Mouse (Mus musculus): ENCODE results near the gene Adam33. TPM values are rescaled to one million over a fixed set of nuclear protein-coding genes. Genes with fewer than 3 reads are reported as not detected.
"Not testable (repeated sequence)": the region's sequence is repeated elsewhere in the genome, so short reads cannot be mapped to it uniquely, and the experiment has no call there.

The Adam33 gene
- polyA plus RNA-seq, 1 experiment from 2014 or later, result 0.29 TPM

DNA sequence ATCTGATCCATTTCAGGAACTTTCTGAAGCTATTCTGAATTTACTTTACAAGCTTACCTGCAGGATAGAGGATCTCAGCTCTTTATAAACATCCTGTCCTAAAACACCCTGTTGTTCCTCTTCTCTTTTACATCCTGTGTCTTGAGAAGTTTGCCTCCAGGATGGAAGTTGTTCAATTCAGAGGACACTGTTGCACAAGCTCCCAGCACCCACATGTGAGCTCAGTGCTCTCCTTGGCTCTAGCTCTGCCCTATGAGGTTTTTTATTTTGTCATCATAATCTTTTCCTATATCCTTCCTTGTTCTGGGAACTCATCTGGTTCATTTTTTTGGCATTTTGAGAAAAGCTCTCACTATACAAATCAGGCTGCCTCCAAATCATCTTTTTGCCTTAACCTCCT, 26.9 kb downstream of the Adam33 start:
- peaks cover 46% of the 10 kb centered on the region for H3K27me3 ChIP-seq (ENCODE audit: insufficient read depth, poor library complexity, severe bottlenecking)
- no peak overlapping the region for H3K27ac ChIP-seq
- H3K4me1 ChIP-seq (replicated peaks), result peaks cover 20% of the 10 kb centered on the region
- no peaks in the 10 kb centered on the region for H3K36me3 ChIP-seq
- no peak for DNase-seq (ENCODE audit: low spot score)
- 0 out of 2 replicates have a peak, but pooled peaks cover 6% of the 10 kb centered on the region for H3K9me3 ChIP-seq
- no peak overlapping the region for H3K4me3 ChIP-seq

GRCm38 (mm10) chr2:131036343-131036742, 27.3 kb downstream of the Adam33 start:
- Histone ChIP-seq H3K27me3 (ENCODE audit: insufficient read depth, poor library complexity, severe bottlenecking) (peaks cover 42% of the 10 kb centered on the region), H3K4me1 (replicated peaks) (peaks cover 16% of the 10 kb centered on the region), H3K9me3 (0 out of 2 replicates have a peak, but pooled peaks cover 6% of the 10 kb centered on the region), H3K4me3 (no peak overlapping the region), H3K27ac (no peak overlapping the region), H3K36me3 (no peaks in the 10 kb centered on the region)
- DNase-seq (ENCODE audit: low spot score), result no peak
- WGBS, result 88% methylated on average over 2 of the region's 2 CpGs

- not testable (repeated sequence) for H3K27ac ChIP-seq; H3K9me3 ChIP-seq; H3K27me3 ChIP-seq (ENCODE audit: insufficient read depth, poor library complexity, severe bottlenecking); H3K4me3 ChIP-seq; H3K4me1 ChIP-seq (replicated peaks); H3K36me3 ChIP-seq; DNase-seq (ENCODE audit: low spot score)
- 73% methylated on average over 1 of the region's 1 CpGs for WGBS
Measured at GRCm38 (mm10) chr2:131031406-131031805, 32.2 kb downstream of the Adam33 start.

DNA sequence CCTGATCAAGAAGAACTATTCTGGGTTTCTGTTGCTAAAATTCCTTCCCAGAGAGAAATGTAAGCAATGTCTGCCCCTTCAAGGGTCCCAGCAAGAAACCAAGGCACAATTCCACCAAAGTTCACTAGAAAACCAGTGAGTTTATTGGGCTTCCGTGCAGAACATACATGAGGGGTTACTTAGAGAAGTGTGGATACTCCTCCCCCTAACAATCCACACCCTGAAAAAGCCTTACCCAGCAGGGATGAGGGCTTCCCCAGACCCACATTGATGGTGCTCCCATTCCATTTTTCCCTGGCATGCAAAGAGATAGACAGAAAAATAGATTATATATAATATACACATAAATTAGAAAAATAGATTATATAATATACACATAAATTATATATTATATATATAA, 32.6 kb downstream of the Adam33 start:
- WGBS, result 85% methylated on average over 1 of the region's 1 CpGs
- peaks cover 4% of the 10 kb centered on the region; the same call in 1 of the 2 replicates for H3K4me1 ChIP-seq (replicated peaks)
- H3K36me3 ChIP-seq, result peaks cover 14% of the 10 kb centered on the region
- no peaks in the 10 kb centered on the region for H3K27me3 ChIP-seq (ENCODE audit: insufficient read depth, poor library complexity, severe bottlenecking)
- H3K4me3 ChIP-seq, result no peak overlapping the region
- 0 out of 2 replicates have a peak, but pooled peaks cover 6% of the 10 kb centered on the region for H3K9me3 ChIP-seq
- DNase-seq (ENCODE audit: low spot score), result no peak
- no peak overlapping the region for H3K27ac ChIP-seq

DNA sequence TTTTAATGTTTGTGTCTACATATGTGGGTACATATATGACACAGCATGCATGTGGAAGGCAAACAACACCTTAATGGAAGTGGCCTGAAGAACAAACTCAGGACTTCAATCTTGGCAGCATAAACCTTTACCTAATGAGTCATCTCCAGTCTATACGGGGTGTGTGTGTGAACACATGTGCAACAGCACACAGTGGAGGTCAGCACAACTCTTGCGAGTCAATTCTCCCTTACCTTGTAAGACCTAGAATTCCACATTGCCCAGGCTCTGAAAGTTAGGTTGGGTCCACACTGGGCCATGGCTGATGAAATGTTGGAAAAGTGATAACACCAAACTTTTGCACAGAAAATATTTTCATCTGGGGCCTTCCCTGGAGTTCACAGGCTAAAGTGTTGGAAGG, 33.1 kb downstream of the Adam33 start:
- WGBS, result 95% methylated on average over 2 of the region's 2 CpGs
- Histone ChIP-seq H3K4me1 (replicated peaks) (peaks cover 4% of the 10 kb centered on the region; the same call in 1 of the 2 replicates), H3K9me3 (0 out of 2 replicates have a peak, but pooled peaks cover 6% of the 10 kb centered on the region), H3K27me3 (ENCODE audit: insufficient read depth, poor library complexity, severe bottlenecking) (no peaks in the 10 kb centered on the region), H3K27ac (no peak overlapping the region), H3K36me3 (peaks cover 18% of the 10 kb centered on the region), H3K4me3 (no peak overlapping the region)
- no peak for DNase-seq (ENCODE audit: low spot score)

DNA sequence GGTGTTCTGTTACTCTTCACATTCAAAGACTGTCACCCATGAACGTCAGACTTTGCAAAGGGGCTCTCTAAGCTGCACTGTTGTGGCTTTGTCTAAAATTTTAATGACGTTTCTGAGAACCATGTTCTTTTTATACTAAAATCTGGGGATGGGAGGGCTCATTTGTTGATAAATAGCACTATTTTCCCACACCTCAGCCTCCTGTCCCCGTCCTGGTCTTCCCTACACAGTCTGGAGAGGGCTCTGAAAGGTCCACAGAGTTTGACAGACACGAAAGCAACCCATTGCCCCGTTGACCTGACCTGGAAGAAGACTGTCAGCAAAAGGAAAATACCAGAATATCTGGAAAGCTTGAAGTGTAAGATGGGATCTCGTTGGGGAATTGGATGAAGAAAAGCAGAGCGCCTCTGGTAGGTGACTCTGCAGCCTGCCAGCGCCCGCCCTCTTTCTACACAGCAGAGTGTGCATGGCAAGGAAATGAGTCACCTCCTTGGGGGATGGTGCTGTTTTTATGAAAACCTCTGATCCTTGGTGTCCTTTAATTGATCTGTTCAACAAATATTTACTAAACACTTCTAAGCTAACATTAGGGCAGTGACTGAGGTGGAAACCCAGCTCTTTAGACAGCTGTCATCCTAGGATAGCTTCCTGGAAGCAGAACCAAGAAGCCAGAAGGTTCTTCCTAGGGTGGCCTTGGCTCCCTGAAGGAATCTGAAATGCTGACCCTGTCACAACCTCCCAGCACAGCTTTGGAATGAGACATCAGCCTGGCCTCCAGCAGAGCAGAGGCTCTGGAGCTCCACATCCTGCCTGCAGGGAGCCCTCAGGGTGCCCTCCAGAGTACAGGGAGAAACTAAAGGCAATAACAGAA, 34.3 kb downstream of the Adam33 start:
- Histone ChIP-seq H3K4me3 (no peak overlapping the region), H3K27ac (no peak overlapping the region)

DNA sequence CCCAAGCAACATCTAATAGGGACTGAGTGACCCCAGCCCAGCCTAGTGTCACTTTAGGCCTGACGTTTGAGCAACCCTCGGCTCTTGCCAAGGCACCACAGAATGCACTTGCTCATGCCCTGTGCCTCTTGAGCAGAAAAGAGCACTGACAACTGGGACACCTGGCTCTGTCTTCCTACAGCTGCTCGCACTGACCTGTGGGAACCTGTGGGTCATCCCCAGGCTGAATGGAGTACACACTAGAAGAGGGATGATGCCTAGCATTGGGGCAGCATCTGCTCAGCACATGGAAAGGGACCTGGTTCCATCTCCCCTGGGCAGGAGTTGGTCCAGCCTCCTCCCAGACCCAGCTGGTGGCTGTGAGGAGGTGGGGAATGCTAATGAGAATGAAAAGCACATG, 36.7 kb downstream of the Adam33 start:
- Histone ChIP-seq H3K27ac (no peak overlapping the region), H3K4me1 (replicated peaks) (peaks cover 4% of the 10 kb centered on the region; the same call in 1 of the 2 replicates), H3K4me3 (no peak overlapping the region), H3K27me3 (ENCODE audit: insufficient read depth, poor library complexity, severe bottlenecking) (no peaks in the 10 kb centered on the region), H3K36me3 (peaks cover 43% of the 10 kb centered on the region), H3K9me3 (no peaks in the 10 kb centered on the region)
- DNase-seq (ENCODE audit: low spot score), result no peak
- 88% methylated on average over 3 of the region's 3 CpGs for WGBS

More for the DNA sequence above, 34.3 kb downstream of the Adam33 start:
- peaks cover 4% of the 10 kb centered on the region; the same call in 1 of the 2 replicates for H3K4me1 ChIP-seq (replicated peaks)
- no peaks in the 10 kb centered on the region for H3K27me3 ChIP-seq (ENCODE audit: insufficient read depth, poor library complexity, severe bottlenecking)
- 0 out of 2 replicates have a peak, but pooled peaks cover 6% of the 10 kb centered on the region for H3K9me3 ChIP-seq
- no peak for DNase-seq (ENCODE audit: low spot score)
- H3K36me3 ChIP-seq, result peaks cover 23% of the 10 kb centered on the region
- WGBS, result 77% methylated on average over 9 of the region's 9 CpGs

DNA sequence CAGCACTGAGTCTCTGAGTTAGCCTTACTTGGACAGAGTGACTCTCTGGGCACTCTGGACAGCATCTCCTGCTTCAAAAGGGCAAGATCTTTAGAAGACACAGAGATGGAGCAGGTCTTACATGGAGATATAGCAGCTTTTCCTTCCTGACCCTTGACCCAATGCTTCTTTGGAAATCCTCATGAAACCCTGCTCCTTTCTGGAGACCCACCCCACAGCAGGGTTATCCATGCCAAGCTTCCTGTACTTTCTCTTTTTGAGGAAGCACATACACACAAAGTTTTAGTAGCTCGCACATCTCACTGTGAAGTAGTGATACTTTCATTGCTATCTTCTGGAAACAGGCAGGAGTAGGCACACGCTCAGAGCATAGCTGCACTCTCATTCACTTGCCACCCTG, 38.4 kb downstream of the Adam33 start:
- Histone ChIP-seq H3K27me3 (ENCODE audit: insufficient read depth, poor library complexity, severe bottlenecking) (no peaks in the 10 kb centered on the region), H3K4me3 (no peak overlapping the region), H3K36me3 (peaks cover 53% of the 10 kb centered on the region), H3K27ac (no peak overlapping the region), H3K4me1 (replicated peaks) (peaks cover 4% of the 10 kb centered on the region; the same call in 1 of the 2 replicates), H3K9me3 (no peaks in the 10 kb centered on the region)
- 93% methylated on average over 2 of the region's 2 CpGs for WGBS
- no peak for DNase-seq (ENCODE audit: low spot score)

GRCm38 (mm10) chr2:131010566-131010965, 53.0 kb downstream of the Adam33 start:
- no peak overlapping the region for H3K27ac ChIP-seq
- no peaks in the 10 kb centered on the region for H3K27me3 ChIP-seq (ENCODE audit: insufficient read depth, poor library complexity, severe bottlenecking)
- no peak overlapping the region for H3K4me3 ChIP-seq
- peaks cover 53% of the 10 kb centered on the region for H3K36me3 ChIP-seq
- no peak for DNase-seq (ENCODE audit: low spot score)
- 91% methylated on average over 1 of the region's 1 CpGs for WGBS
- no peaks in the 10 kb centered on the region for H3K4me1 ChIP-seq (replicated peaks)
- no peaks in the 10 kb centered on the region for H3K9me3 ChIP-seq

GRCm38 (mm10) chr2:131009123-131009522, 54.5 kb downstream of the Adam33 start:
- DNase-seq (ENCODE audit: low spot score), result no peak
- WGBS, result 87% methylated on average over 2 of the region's 2 CpGs
- Histone ChIP-seq H3K36me3 (peaks cover 58% of the 10 kb centered on the region), H3K4me1 (replicated peaks) (no peaks in the 10 kb centered on the region), H3K9me3 (no peaks in the 10 kb centered on the region), H3K4me3 (no peak overlapping the region), H3K27ac (no peak overlapping the region), H3K27me3 (ENCODE audit: insufficient read depth, poor library complexity, severe bottlenecking) (no peaks in the 10 kb centered on the region)

Other genes starting within 250 kb of the Adam33 start
- gene 4930402H24Rik, start 157.4 kb downstream of the Adam33 start, polyA plus RNA-seq (2016; fragmentation: Nextera tagmentation; extraction: Ambion mirVana), result 30.3 and 50.9 TPM in 2 replicates
- 5.3 and 7.6 TPM in 2 replicates for gene Atrn, start 157.3 kb downstream of the Adam33 start, polyA plus RNA-seq (2016; fragmentation: Nextera tagmentation; extraction: Ambion mirVana)
- gene Gfra4, start 20.7 kb downstream of the Adam33 start, polyA plus RNA-seq (2016; fragmentation: Nextera tagmentation; extraction: Ambion mirVana), result 4.9 and 6.1 TPM in 2 replicates
- 0.10 and 0.16 TPM in 2 replicates for gene Siglec1, start 23.0 kb upstream of the Adam33 start, polyA plus RNA-seq (2016; fragmentation: Nextera tagmentation; extraction: Ambion mirVana)
- gene Hspa12b, start 63.5 kb upstream of the Adam33 start, polyA plus RNA-seq (2016; fragmentation: Nextera tagmentation; extraction: Ambion mirVana), result 6.4 and 7.6 TPM in 2 replicates
- gene Gm11037, start 69.7 kb upstream of the Adam33 start, polyA plus RNA-seq (2016; fragmentation: Nextera tagmentation; extraction: Ambion mirVana), result not detected in 2 replicates
- 138 and 142 TPM in 2 replicates for gene 1700037H04Rik, start 96.3 kb upstream of the Adam33 start, polyA plus RNA-seq (2016; fragmentation: Nextera tagmentation; extraction: Ambion mirVana)
- 9.7 and 12.8 TPM in 2 replicates for gene Cenpb, start 116.3 kb upstream of the Adam33 start, polyA plus RNA-seq (2016; fragmentation: Nextera tagmentation; extraction: Ambion mirVana)
- gene Cdc25b, start 123.1 kb upstream of the Adam33 start, polyA plus RNA-seq (2016; fragmentation: Nextera tagmentation; extraction: Ambion mirVana), result 99.7 and 116 TPM in 2 replicates
- 5.2 and 5.4 TPM in 2 replicates for gene Spef1, start 123.5 kb upstream of the Adam33 start, polyA plus RNA-seq (2016; fragmentation: Nextera tagmentation; extraction: Ambion mirVana)
- 27.2 and 32.7 TPM in 2 replicates for gene Ap5s1, start 143.3 kb upstream of the Adam33 start, polyA plus RNA-seq (2016; fragmentation: Nextera tagmentation; extraction: Ambion mirVana)
- 16.4 and 19.0 TPM in 2 replicates for gene Mavs, start 170.2 kb upstream of the Adam33 start, polyA plus RNA-seq (2016; fragmentation: Nextera tagmentation; extraction: Ambion mirVana)
- 44.9 and 46.8 TPM in 2 replicates for gene Pank2, start 198.7 kb upstream of the Adam33 start, polyA plus RNA-seq (2016; fragmentation: Nextera tagmentation; extraction: Ambion mirVana)